Mouse (Mus musculus) small intestine, adult 2 months (tissue): ENCODE measurements around the gene Hic1.

Experiments used
- CTCF ChIP-seq: fragments of 200-500 bp; IDR thresholded peaks from 2 replicates; pipeline ENCODE4 v1.5.1; 2012; ENCODE audit warnings: low read depth, mild to moderate bottlenecking, control low read depth, inconsistent platforms, low read length, moderate library complexity, mixed read lengths; ENCODE audit not compliant: insufficient replicate concordance, insufficient read length; ENCODE audit errors: extremely low read depth
- POLR2A ChIP-seq: fragments of 200-500 bp; IDR thresholded peaks from 2 replicates; pipeline ENCODE4 v1.6.1; 2012; ENCODE audit warnings: low read depth, mild to moderate bottlenecking, control low read depth, inconsistent platforms, low read length, moderate library complexity

DNA sequence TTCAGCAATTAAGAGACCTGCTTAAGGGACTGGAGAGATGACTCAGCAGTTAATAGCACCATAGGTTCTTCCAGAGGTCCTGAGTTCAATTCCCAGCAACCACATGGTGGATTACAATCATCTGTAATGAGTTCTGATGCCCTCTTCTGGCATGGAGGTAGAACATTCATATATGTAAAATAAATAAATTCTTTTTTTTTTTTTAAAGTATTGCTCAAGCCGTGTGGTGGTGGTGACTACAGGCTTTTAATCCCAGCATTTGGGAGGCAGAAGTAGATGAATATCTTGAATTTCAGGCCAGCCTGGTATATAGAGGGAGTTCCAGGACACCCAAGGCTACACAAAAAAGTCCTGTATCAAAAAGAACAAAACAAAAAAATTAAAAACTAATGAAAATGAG, 19.0 kb downstream of the Hic1 start:
- TF ChIP-seq POLR2A: no peak
- no peak for TF ChIP-seq CTCF
